Mouse (Mus musculus) limb, embryonic 14.5 days (tissue): ENCODE measurements at regions not wholly inside any gene's neighbourhood (a gene's known extent, or its start where the extent isn't known, plus 50 kb on each side); places are given as distances from the start of the nearest gene placed in this dataset.

Source experiments
- ATAC-seq: fragments of 200-750 bp; cut with Nextera tagmentation; 2 replicates; pipeline ENCODE4 v1.8.0; 2017; ENCODE audit warnings: low read depth, moderate number of reproducible peaks, moderate TSS enrichment; ENCODE audit not compliant: low FRiP score
- DNase-seq: peaks from one replicate; pipeline ENCODE4 v3.0.0-alpha.2; 2015; ENCODE audit warnings: low spot score
- H3K27ac ChIP-seq: fragments of 300-500 bp; sonication (generic); replicated peaks from 2 replicates; pipeline ENCODE4 v1.5.1; 2014; ENCODE audit warnings: low read depth, mild to moderate bottlenecking, low read length, moderate library complexity, mixed read lengths
- H3K27me3 ChIP-seq: fragments of 300-500 bp; sonication (generic); 2 replicates; pipeline ENCODE4 v1.6.1; 2014; ENCODE audit warnings: low read length, mixed read lengths; ENCODE audit not compliant: control insufficient read depth, insufficient read depth
- H3K36me3 ChIP-seq: fragments of 300-500 bp; sonication (generic); 2 replicates; pipeline ENCODE4 v1.6.1; 2014; ENCODE audit warnings: mild to moderate bottlenecking, low read length, moderate library complexity, mixed read lengths; ENCODE audit not compliant: control insufficient read depth, insufficient read depth
- H3K4me1 ChIP-seq: fragments of 300-500 bp; sonication (generic); 2 replicates; pipeline ENCODE4 v1.6.1; 2014; ENCODE audit warnings: antibody characterized with exemption, low read length, mixed read lengths; ENCODE audit not compliant: control insufficient read depth, insufficient read depth
- H3K4me2 ChIP-seq: fragments of 300-500 bp; sonication (generic); replicated peaks from 2 replicates; pipeline ENCODE4 v1.6.1; 2014; ENCODE audit warnings: low read depth, mild to moderate bottlenecking, low read length, moderate library complexity; ENCODE audit not compliant: severe bottlenecking
- H3K4me3 ChIP-seq: fragments of 300-500 bp; sonication (generic); replicated peaks from 2 replicates; pipeline ENCODE4 v1.5.1; 2014; ENCODE audit warnings: low read length
- H3K9ac ChIP-seq: fragments of 300-500 bp; sonication (generic); 2 replicates; pipeline ENCODE4 v1.6.1; 2014; ENCODE audit warnings: mild to moderate bottlenecking, low read depth, low read length, moderate library complexity; ENCODE audit not compliant: severe bottlenecking
- H3K9me3 ChIP-seq: fragments of 300-500 bp; sonication (generic); 2 replicates; pipeline ENCODE4 v1.6.1; 2016; ENCODE audit warnings: low read length; ENCODE audit not compliant: control insufficient read depth
- POLR2A ChIP-seq: fragments of 200-500 bp; IDR thresholded peaks from 2 replicates; pipeline ENCODE4 v1.8.0; 2012; ENCODE audit warnings: inconsistent platforms, mild to moderate bottlenecking, moderate library complexity, borderline replicate concordance; ENCODE audit not compliant: insufficient read depth, insufficient read length; ENCODE audit errors: extremely low read depth
- WGBS: fragments of 180-500 bp; shearing (Covaris S2); extraction: QIAGEN DNeasy Blood & Tissue Kit; methylation state at CpG from one replicate; pipeline ENCODE4 v1.1.7; 2014; 5-methylcytosine and 5-hydroxymethylcytosine counted together

- no peak for ATAC-seq
- no peak for DNase-seq
- Histone ChIP-seq H3K9me3 (no peaks in the 10 kb centered on the region), H3K4me3 (no peak overlapping the region), H3K9ac (no peak overlapping the region), H3K27ac (no peak overlapping the region), H3K27me3 (no peaks in the 10 kb centered on the region), H3K4me2 (no peak overlapping the region), H3K36me3 (no peaks in the 10 kb centered on the region), H3K4me1 (peaks cover 7% of the 10 kb centered on the region)
- no peak for TF ChIP-seq POLR2A
- WGBS = 82% methylated on average over 5 of the region's 5 CpGs
Observed at GRCm38 (mm10) chr14:69107796-69108195, 186.3 kb downstream of the Synb start.

- Histone ChIP-seq H3K4me2 (no peak overlapping the region), H3K4me3 (no peak overlapping the region), H3K4me1 (peaks cover 7% of the 10 kb centered on the region), H3K9ac (no peak overlapping the region), H3K27me3 (no peaks in the 10 kb centered on the region), H3K9me3 (no peaks in the 10 kb centered on the region), H3K27ac (no peak overlapping the region; the same call in 1 of the 2 replicates), H3K36me3 (no peaks in the 10 kb centered on the region)
- DNase-seq (peak; percentile 11), ATAC-seq (peak; percentile 55; the same call in 1 of the 2 replicates)
- no peak for TF ChIP-seq POLR2A
- WGBS = 28% methylated on average over 4 of the region's 4 CpGs
Observed at GRCm38 (mm10) chr14:69104646-69105045, 189.5 kb downstream of the Synb start.

- ATAC-seq (no peak), DNase-seq (no peak)
- Histone ChIP-seq H3K4me2 (no peak overlapping the region), H3K4me1 (peaks cover 7% of the 10 kb centered on the region), H3K36me3 (no peaks in the 10 kb centered on the region), H3K4me3 (no peak overlapping the region), H3K9ac (no peak overlapping the region), H3K27ac (no peak overlapping the region), H3K9me3 (no peaks in the 10 kb centered on the region), H3K27me3 (no peaks in the 10 kb centered on the region)
- TF ChIP-seq POLR2A = no peak
- 74% methylated on average over 6 of the region's 6 CpGs for WGBS
Observed at GRCm38 (mm10) chr14:69103371-69104009, 190.6 kb downstream of the Synb start.

GRCm38 (mm10) chr14:69100866-69101265 is 193.2 kb downstream of the Synb start:
- no peak for ATAC-seq
- no peak for DNase-seq
- H3K4me3 ChIP-seq = no peak overlapping the region
- H3K4me1 ChIP-seq = peaks cover 7% of the 10 kb centered on the region
- no peaks in the 10 kb centered on the region for H3K27me3 ChIP-seq
- WGBS = 88% methylated on average over 5 of the region's 5 CpGs
- no peaks in the 10 kb centered on the region for H3K9me3 ChIP-seq
- no peak for TF ChIP-seq POLR2A
- no peak overlapping the region for H3K27ac ChIP-seq
- H3K36me3 ChIP-seq = no peaks in the 10 kb centered on the region
- no peak overlapping the region for H3K9ac ChIP-seq
- H3K4me2 ChIP-seq = no peak overlapping the region

- no peak for TF ChIP-seq POLR2A
Observed at GRCm38 (mm10) chr14:69095599-69095998, 198.5 kb downstream of the Synb start.

More at GRCm38 (mm10) chr14:69095599-69095998, 198.5 kb downstream of the Synb start:
- 64% methylated on average over 3 of the region's 3 CpGs for WGBS
- no peaks in the 10 kb centered on the region for H3K27me3 ChIP-seq
- H3K4me2 ChIP-seq = no peak overlapping the region
- no peaks in the 10 kb centered on the region for H3K4me1 ChIP-seq
- H3K4me3 ChIP-seq = no peak overlapping the region
- no peaks in the 10 kb centered on the region for H3K36me3 ChIP-seq
- DNase-seq (no peak), ATAC-seq (no peak)
- no peaks in the 10 kb centered on the region for H3K9me3 ChIP-seq
- no peak overlapping the region for H3K9ac ChIP-seq
- H3K27ac ChIP-seq = no peak overlapping the region
